Mouse (Mus musculus): ENCODE data around the gene Tcf23. TPM values are rescaled to one million over a fixed set of nuclear protein-coding genes. Genes with fewer than 3 reads are reported as not detected.

The Tcf23 gene
- polyA plus RNA-seq, 1 experiment from 2014 or later, result not detected

GRCm38 (mm10) chr5:30930846-30931245, 37.6 kb upstream of the Tcf23 start:
- no peak for ATAC-seq (replicated peaks)
- no peaks in the 10 kb centered on the region for H3K36me3 ChIP-seq
- 72% methylated on average over 6 of the region's 6 CpGs for WGBS

GRCm38 (mm10) chr5:30931378-30931777, 37.1 kb upstream of the Tcf23 start:
- no peak overlapping the region for H3K4me3 ChIP-seq
- ATAC-seq (replicated peaks), result no peak
- H3K36me3 ChIP-seq, result no peaks in the 10 kb centered on the region
- 85% methylated on average over 4 of the region's 4 CpGs for WGBS
- 0 out of 2 replicates have a peak, but pooled peaks cover 3% of the 10 kb centered on the region for H3K4me1 ChIP-seq
- H3K27me3 ChIP-seq, result no peaks in the 10 kb centered on the region
- no peak overlapping the region for H3K9ac ChIP-seq (replicated peaks)
- no peak overlapping the region for H3K27ac ChIP-seq (replicated peaks)
- no peak overlapping the region for H3K4me2 ChIP-seq (replicated peaks)
- H3K9me3 ChIP-seq, result no peaks in the 10 kb centered on the region

More at GRCm38 (mm10) chr5:30930846-30931245, 37.6 kb upstream of the Tcf23 start:
- no peak overlapping the region for H3K27ac ChIP-seq (replicated peaks)
- no peaks in the 10 kb centered on the region for H3K27me3 ChIP-seq
- no peaks in the 10 kb centered on the region for H3K9me3 ChIP-seq
- 0 out of 2 replicates have a peak, but pooled peaks cover 3% of the 10 kb centered on the region for H3K4me1 ChIP-seq
- H3K4me2 ChIP-seq (replicated peaks), result no peak overlapping the region
- no peak overlapping the region for H3K9ac ChIP-seq (replicated peaks)
- H3K4me3 ChIP-seq, result no peak overlapping the region

- Histone ChIP-seq H3K27ac (replicated peaks) (no peak overlapping the region), H3K4me3 (no peak overlapping the region), H3K9ac (replicated peaks) (no peak overlapping the region), H3K9me3 (no peaks in the 10 kb centered on the region), H3K4me2 (replicated peaks) (no peak overlapping the region), H3K4me1 (no peaks in the 10 kb centered on the region), H3K36me3 (no peaks in the 10 kb centered on the region), H3K27me3 (no peaks in the 10 kb centered on the region)
- no peak for ATAC-seq (replicated peaks)
- WGBS, result 65% methylated on average over 5 of the region's 5 CpGs
These were observed 34.8 kb upstream of the Tcf23 start for GRCm38 (mm10) chr5:30933705-30934104.

- Histone ChIP-seq H3K36me3 (no peaks in the 10 kb centered on the region), H3K27me3 (no peaks in the 10 kb centered on the region), H3K9me3 (no peaks in the 10 kb centered on the region), H3K9ac (replicated peaks) (no peak overlapping the region), H3K27ac (replicated peaks) (no peak overlapping the region), H3K4me1 (no peaks in the 10 kb centered on the region), H3K4me3 (no peak overlapping the region), H3K4me2 (replicated peaks) (no peak overlapping the region)
- 88% methylated on average over 5 of the region's 5 CpGs for WGBS
- ATAC-seq (replicated peaks), result no peak
These were observed 33.6 kb upstream of the Tcf23 start for GRCm38 (mm10) chr5:30934725-30935461.

- H3K27me3 ChIP-seq, result peaks cover 3% of the 10 kb centered on the region; the same call in 1 of the 2 replicates
- H3K4me2 ChIP-seq (replicated peaks), result no peak overlapping the region
- 89% methylated on average over 2 of the region's 2 CpGs for WGBS
- ATAC-seq (replicated peaks), result no peak
- no peaks in the 10 kb centered on the region for H3K9me3 ChIP-seq
- no peak overlapping the region for H3K4me3 ChIP-seq
- peaks cover 14% of the 10 kb centered on the region for H3K4me1 ChIP-seq
- H3K27ac ChIP-seq (replicated peaks), result no peak overlapping the region
- H3K9ac ChIP-seq (replicated peaks), result no peak overlapping the region
- H3K36me3 ChIP-seq, result no peaks in the 10 kb centered on the region
These were observed 25.5 kb upstream of the Tcf23 start for GRCm38 (mm10) chr5:30943004-30943403.

GRCm38 (mm10) chr5:30944344-30944743, 24.1 kb upstream of the Tcf23 start:
- H3K4me2 ChIP-seq (replicated peaks), result peak overlapping the region; percentile 91; the same call in 1 of the 2 replicates
- no peak overlapping the region for H3K27ac ChIP-seq (replicated peaks)
- 86% methylated on average over 6 of the region's 6 CpGs for WGBS
- H3K9ac ChIP-seq (replicated peaks), result no peak overlapping the region; the same call in 1 of the 2 replicates
- no peak for ATAC-seq (replicated peaks)
- peaks cover 3% of the 10 kb centered on the region; the same call in 1 of the 2 replicates for H3K27me3 ChIP-seq
- peak overlapping the region; percentile 59; the same call in 1 of the 2 replicates for H3K4me3 ChIP-seq
- no peaks in the 10 kb centered on the region for H3K36me3 ChIP-seq
- H3K4me1 ChIP-seq, result peaks cover 18% of the 10 kb centered on the region
- no peaks in the 10 kb centered on the region for H3K9me3 ChIP-seq

GRCm38 (mm10) chr5:30944956-30945781, 23.3 kb upstream of the Tcf23 start, which contains the start of gene Cgref1:
Gene Cgref1 (minus strand): TSS chr5:30945591.
- H3K4me2 ChIP-seq (replicated peaks), result peak within 1 kb of the TSS; percentile 91
- no peaks in the 10 kb centered on the region for H3K9me3 ChIP-seq
- H3K27me3 ChIP-seq, result peaks cover 3% of the 10 kb centered on the region; the same call in 1 of the 2 replicates
- no peaks in the 10 kb centered on the region for H3K36me3 ChIP-seq
- H3K27ac ChIP-seq (replicated peaks), result no peak within 1 kb of the TSS
- WGBS, result 5% methylated on average over 44 of the region's 44 CpGs
- peak; percentile 52 for ATAC-seq (replicated peaks)
- H3K9ac ChIP-seq (replicated peaks), result peak within 1 kb of the TSS; percentile 77
- peak within 1 kb of the TSS; percentile 59 for H3K4me3 ChIP-seq
- peaks cover 25% of the 10 kb centered on the region for H3K4me1 ChIP-seq

- Histone ChIP-seq H3K27me3 (peaks cover 3% of the 10 kb centered on the region; the same call in 1 of the 2 replicates), H3K4me1 (peaks cover 30% of the 10 kb centered on the region), H3K36me3 (peaks cover 9% of the 10 kb centered on the region; the same call in 1 of the 2 replicates), H3K9ac (replicated peaks) (no peak overlapping the region), H3K4me2 (replicated peaks) (no peak overlapping the region), H3K9me3 (no peaks in the 10 kb centered on the region), H3K27ac (replicated peaks) (no peak overlapping the region), H3K4me3 (no peak overlapping the region)
- 85% methylated on average over 5 of the region's 5 CpGs for WGBS
- no peak for ATAC-seq (replicated peaks)
These were observed 19.8 kb upstream of the Tcf23 start for GRCm38 (mm10) chr5:30948620-30949019.

GRCm38 (mm10) chr5:30949654-30950326, 18.7 kb upstream of the Tcf23 start:
- ATAC-seq (replicated peaks), result peak; percentile 74
- under 1% methylated on average over 31 of the region's 31 CpGs for WGBS
- peak overlapping the region; percentile 52 for H3K9ac ChIP-seq (replicated peaks)
- H3K27ac ChIP-seq (replicated peaks), result peak overlapping the region; percentile 53
- H3K4me3 ChIP-seq, result peak overlapping the region; percentile 50
- peaks cover 20% of the 10 kb centered on the region; the same call in 1 of the 2 replicates for H3K36me3 ChIP-seq
- H3K9me3 ChIP-seq, result no peaks in the 10 kb centered on the region
- peaks cover 3% of the 10 kb centered on the region; the same call in 1 of the 2 replicates for H3K27me3 ChIP-seq
- H3K4me2 ChIP-seq (replicated peaks), result peak overlapping the region; percentile 87
- peaks cover 27% of the 10 kb centered on the region for H3K4me1 ChIP-seq

GRCm38 (mm10) chr5:30950451-30950850, 18.0 kb upstream of the Tcf23 start:
- WGBS, result 61% methylated on average over 4 of the region's 4 CpGs
- peak overlapping the region; percentile 50 for H3K4me3 ChIP-seq
- peaks cover 26% of the 10 kb centered on the region for H3K36me3 ChIP-seq
- peak overlapping the region; percentile 87 for H3K4me2 ChIP-seq (replicated peaks)
- no peaks in the 10 kb centered on the region for H3K9me3 ChIP-seq
- H3K27me3 ChIP-seq, result peaks cover 2% of the 10 kb centered on the region; the same call in 1 of the 2 replicates
- ATAC-seq (replicated peaks), result no peak; the same call in 1 of the 2 replicates
- no peak overlapping the region for H3K27ac ChIP-seq (replicated peaks)
- H3K9ac ChIP-seq (replicated peaks), result peak overlapping the region; percentile 52; the same call in 1 of the 2 replicates
- peaks cover 21% of the 10 kb centered on the region for H3K4me1 ChIP-seq

- no peak overlapping the region for H3K4me2 ChIP-seq (replicated peaks)
- WGBS, result 89% methylated on average over 2 of the region's 2 CpGs
- H3K4me3 ChIP-seq, result no peak overlapping the region
These were observed 17.5 kb upstream of the Tcf23 start for GRCm38 (mm10) chr5:30950922-30951321.

More at GRCm38 (mm10) chr5:30950922-30951321, 17.5 kb upstream of the Tcf23 start:
- H3K36me3 ChIP-seq, result peaks cover 31% of the 10 kb centered on the region
- H3K4me1 ChIP-seq, result peaks cover 16% of the 10 kb centered on the region
- H3K9me3 ChIP-seq, result no peaks in the 10 kb centered on the region
- no peak overlapping the region for H3K9ac ChIP-seq (replicated peaks)
- H3K27me3 ChIP-seq, result no peaks in the 10 kb centered on the region
- no peak overlapping the region for H3K27ac ChIP-seq (replicated peaks)
- no peak for ATAC-seq (replicated peaks)
